27 mouse cellular contexts compared by ENCODE assay signal in the genomic region with DNA sequence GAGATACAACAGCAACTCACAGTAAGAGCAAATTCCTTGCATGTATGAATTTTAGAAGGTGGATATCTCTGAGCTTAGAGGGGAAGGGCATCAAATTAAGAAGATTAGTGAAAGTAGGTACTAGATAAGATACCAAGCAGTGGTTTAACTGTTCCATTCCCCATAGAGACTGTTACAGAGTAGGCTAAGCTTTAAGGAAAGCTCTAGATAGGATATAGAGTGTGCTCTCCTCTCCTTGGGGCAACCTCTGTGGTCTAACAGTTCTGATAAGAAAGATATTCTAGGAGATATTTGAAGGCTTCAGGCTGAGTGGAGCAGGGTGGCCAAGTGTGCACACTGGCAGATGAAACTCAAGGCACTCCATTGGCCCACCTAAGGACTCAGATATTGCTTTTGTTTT.
"Had no signal": no experiment of that assay in that cellular context is flagged by ENCODE, and none has a peak within 500 bp of the region (broad histone marks: within the 10 kb centered on the region; RNA-seq: fewer than 3 reads in every experiment).

No protein-coding gene starts in this region.

- H3K4me1 ChIP-seq: heart, embryonic 13.5 days; heart, embryonic 15.5 days; hindbrain, embryonic 10.5 days; hindbrain, embryonic 12.5 days; intestine, embryonic 15.5 days; limb, embryonic 10.5 days; limb, embryonic 12.5 days had no signal

- H3K27ac ChIP-seq: gastrocnemius, adult 2 months; heart, adult 2 months; heart, embryonic 13.5 days; heart, embryonic 15.5 days; hindbrain, embryonic 10.5 days; hindbrain, embryonic 12.5 days; hindbrain, embryonic 14.5 days; intestine, embryonic 15.5 days; layer of hippocampus, adult 2 months; left cerebral cortex, adult 2 months; limb, embryonic 10.5 days; limb, embryonic 12.5 days; liver, embryonic 13.5 days had no signal

- ATAC-seq: hindbrain, embryonic 16.5 days; inflammation-experienced regulatory T-cells, adult 6 months; intestine, embryonic 15.5 days; intestine, postnatal 0 days had no signal

- H3K9ac ChIP-seq: heart, embryonic 13.5 days; heart, embryonic 15.5 days; hindbrain, embryonic 12.5 days; hindbrain, embryonic 14.5 days; intestine, embryonic 15.5 days; limb, embryonic 12.5 days; liver, embryonic 13.5 days had no signal

- H3K9me3 ChIP-seq: heart, embryonic 13.5 days; heart, embryonic 15.5 days; hindbrain, embryonic 10.5 days; hindbrain, embryonic 12.5 days; intestine, embryonic 15.5 days; limb, embryonic 10.5 days; limb, embryonic 12.5 days; liver, embryonic 13.5 days had no signal

- H3K36me3 ChIP-seq: heart, embryonic 13.5 days; heart, embryonic 15.5 days; hindbrain, embryonic 10.5 days; hindbrain, embryonic 12.5 days; intestine, embryonic 15.5 days; limb, embryonic 10.5 days; limb, embryonic 12.5 days; liver, embryonic 13.5 days had no signal

- H3K4me2 ChIP-seq: heart, embryonic 11.5 days; heart, embryonic 13.5 days; heart, embryonic 15.5 days; hindbrain, embryonic 12.5 days; hindbrain, embryonic 14.5 days; intestine, embryonic 15.5 days; limb, embryonic 12.5 days; liver, embryonic 13.5 days had no signal

- H3K4me3 ChIP-seq: gastrocnemius, adult 2 months; heart, adult 2 months; heart, embryonic 13.5 days; heart, embryonic 15.5 days; hindbrain, embryonic 10.5 days; hindbrain, embryonic 12.5 days; intestine, embryonic 15.5 days; layer of hippocampus, adult 2 months; left cerebral cortex, adult 2 months; limb, embryonic 10.5 days; limb, embryonic 12.5 days; liver, embryonic 13.5 days had no signal

- DNase-seq: gastrocnemius, adult 2 months; gastrocnemius, postnatal 14 days; gastrocnemius, postnatal 36 days; heart, adult 11 months; heart, adult 2 months; heart, postnatal 4 days; kidney, adult 18-20 months; kidney, adult 8-10 months; kidney, postnatal 10 days; kidney, postnatal 25 days; kidney, postnatal 4 days; liver; liver, embryonic 13.5 days had no signal

- H3K27me3 ChIP-seq: heart, embryonic 13.5 days; heart, embryonic 15.5 days; hindbrain, embryonic 12.5 days; intestine, embryonic 15.5 days; limb, embryonic 12.5 days; liver, embryonic 13.5 days had no signal
